Mouse (Mus musculus) Muller cell, postnatal 12 days (primary cell): ENCODE results near the gene Glis1.

Experiments
- DNase-seq: peaks from one replicate; pipeline ENCODE4 v3.0.0-alpha.2; 2015; ENCODE audit errors: inconsistent ontology term

The Glis1 gene

GRCm38 (mm10) chr4:107452266-107453015 is 18.1 kb downstream of the Glis1 start:
- DNase-seq: peak; percentile 59

GRCm38 (mm10) chr4:107453141-107453984 is 19.0 kb downstream of the Glis1 start:
- DNase-seq: peak; percentile 97

GRCm38 (mm10) chr4:107457602-107458001 is 23.2 kb downstream of the Glis1 start:
- DNase-seq: no peak

- DNase-seq: no peak
These were observed 24.5 kb downstream of the Glis1 start for GRCm38 (mm10) chr4:107458907-107459306.

GRCm38 (mm10) chr4:107459461-107459860 is 25.1 kb downstream of the Glis1 start:
- DNase-seq: no peak

GRCm38 (mm10) chr4:107460468-107460867 is 26.1 kb downstream of the Glis1 start:
- no peak for DNase-seq

GRCm38 (mm10) chr4:107467831-107468230 is 33.4 kb downstream of the Glis1 start:
- DNase-seq: no peak

- DNase-seq: peak; percentile 88
These were observed 33.9 kb downstream of the Glis1 start for GRCm38 (mm10) chr4:107468264-107468663.

- DNase-seq: no peak
These were observed 34.4 kb downstream of the Glis1 start for GRCm38 (mm10) chr4:107468768-107469167.

- DNase-seq: no peak
These were observed 41.9 kb downstream of the Glis1 start for GRCm38 (mm10) chr4:107476266-107476665.

GRCm38 (mm10) chr4:107479015-107479414 is 44.6 kb downstream of the Glis1 start:
- no peak for DNase-seq

GRCm38 (mm10) chr4:107482541-107482940 is 48.1 kb downstream of the Glis1 start:
- DNase-seq: no peak

GRCm38 (mm10) chr4:107483556-107484220 is 49.3 kb downstream of the Glis1 start:
- DNase-seq: no peak

- no peak for DNase-seq
These were observed 49.8 kb downstream of the Glis1 start for GRCm38 (mm10) chr4:107484221-107484575.

- no peak for DNase-seq
These were observed 51.5 kb downstream of the Glis1 start for GRCm38 (mm10) chr4:107485903-107486302.

GRCm38 (mm10) chr4:107489121-107489840 is 54.9 kb downstream of the Glis1 start:
- peak; percentile 22 for DNase-seq

GRCm38 (mm10) chr4:107492991-107493390 is 58.6 kb downstream of the Glis1 start:
- peak; percentile 61 for DNase-seq

- peak; percentile 96 for DNase-seq
These were observed 61.5 kb downstream of the Glis1 start for GRCm38 (mm10) chr4:107495751-107496430.

GRCm38 (mm10) chr4:107497430-107497935 is 63.1 kb downstream of the Glis1 start:
- no peak for DNase-seq

GRCm38 (mm10) chr4:107502601-107503051 is 68.2 kb downstream of the Glis1 start:
- DNase-seq: peak; percentile 57

- no peak for DNase-seq
These were observed 80.6 kb downstream of the Glis1 start for GRCm38 (mm10) chr4:107514981-107515380.
